ENCODE assay signal across 8 mouse cellular contexts in genomic region chr8:106892806-106893451, GRCm38 (mm10). TPM values are rescaled to one million over a fixed set of nuclear protein-coding genes. Genes with fewer than 3 reads are reported as not detected.
DNase-seq lines count a peak whose midpoint lies in the region; ATAC-seq lines count a peak whose summit lies in the region.

No protein-coding gene starts in this region.

- WGBS in forebrain, embryonic 13.5 days = 1% methylated on average over 35 of the region's 57 CpGs
- WGBS in limb, embryonic 10.5 days = under 1% methylated on average over 57 of the region's 57 CpGs
- under 1% methylated on average over 54 of the region's 57 CpGs for WGBS in midbrain, embryonic 11.5 days

- peak overlapping the region; percentile 95 for H3K27ac ChIP-seq in forebrain, embryonic 13.5 days
- peak overlapping the region; percentile 100 for H3K27ac ChIP-seq in limb, embryonic 10.5 days
- H3K27ac ChIP-seq in midbrain, embryonic 11.5 days (ENCODE audit: low read depth, low read length) = peak overlapping the region; percentile 90

- H3K4me2 ChIP-seq in forebrain, embryonic 13.5 days = peak overlapping the region; percentile 80
- peak overlapping the region; percentile 64 for H3K4me2 ChIP-seq in midbrain, embryonic 11.5 days

- DNase-seq in adrenal gland, adult 8-10 months = peak; percentile 25
- DNase-seq in adrenal gland, adult 2 months = no peak
- peak; percentile 24 to 38 for DNase-seq in spleen, postnatal 14 days (ENCODE audit: low spot score in 2 of 2)
- no peak for DNase-seq in spleen, adult 12 weeks (ENCODE audit: low spot score)
- DNase-seq in limb, embryonic 10.5 days (ENCODE audit: low spot score) = peak; percentile 83
- peak; percentile 98 for DNase-seq in midbrain, embryonic 11.5 days (ENCODE audit: low spot score, missing footprints)
- no peak for DNase-seq in urinary bladder, postnatal 10 days (ENCODE audit: low spot score)

- H3K4me3 ChIP-seq in forebrain, embryonic 13.5 days = peak overlapping the region; percentile 97
- H3K4me3 ChIP-seq in limb, embryonic 10.5 days = peak overlapping the region; percentile 92
- H3K4me3 ChIP-seq in midbrain, embryonic 11.5 days (ENCODE audit: low read depth, low read length) = peak overlapping the region; percentile 88

- peaks cover 23% of the 10 kb centered on the region for H3K4me1 ChIP-seq in forebrain, embryonic 13.5 days
- H3K4me1 ChIP-seq in limb, embryonic 10.5 days = peaks cover 29% of the 10 kb centered on the region
- peaks cover 9% of the 10 kb centered on the region; the same call in 1 of the 2 replicates for H3K4me1 ChIP-seq in midbrain, embryonic 11.5 days (ENCODE audit: control insufficient read depth, insufficient read depth, low read length)

- peak overlapping the region; percentile 97 for H3K9ac ChIP-seq in forebrain, embryonic 13.5 days
- H3K9ac ChIP-seq in midbrain, embryonic 11.5 days (ENCODE audit: low read length) = peak overlapping the region; percentile 97

- peak; percentile 87 for ATAC-seq in forebrain, embryonic 13.5 days
- ATAC-seq in midbrain, embryonic 11.5 days (ENCODE audit: low FRiP score) = peak; percentile 83

- no peaks in the 10 kb centered on the region for H3K9me3 ChIP-seq in forebrain, embryonic 13.5 days (replicated peaks)
- H3K9me3 ChIP-seq in limb, embryonic 10.5 days (replicated peaks) = no peaks in the 10 kb centered on the region
- H3K9me3 ChIP-seq in midbrain, embryonic 11.5 days (ENCODE audit: control insufficient read depth, low read length) = no peaks in the 10 kb centered on the region

- H3K36me3 ChIP-seq in forebrain, embryonic 13.5 days (ENCODE audit: poor library complexity, severe bottlenecking) = peaks cover 16% of the 10 kb centered on the region
- peaks cover 47% of the 10 kb centered on the region for H3K36me3 ChIP-seq in limb, embryonic 10.5 days
- 0 out of 2 replicates have a peak, but pooled peaks cover under 1% of the 10 kb centered on the region for H3K36me3 ChIP-seq in midbrain, embryonic 11.5 days (ENCODE audit: control insufficient read depth, insufficient read depth, low read length)

- no peaks in the 10 kb centered on the region for H3K27me3 ChIP-seq in forebrain, embryonic 13.5 days
- no peaks in the 10 kb centered on the region for H3K27me3 ChIP-seq in limb, embryonic 10.5 days (ENCODE audit: low read depth, poor library complexity, severe bottlenecking)
- no peaks in the 10 kb centered on the region for H3K27me3 ChIP-seq in midbrain, embryonic 11.5 days (ENCODE audit: control insufficient read depth, insufficient read depth, low read length)

RNA-seq across cellular contexts. Expression of gene Utp4, which starts 0.5 kb away (rescaled TPM):
- total RNA-seq in adrenal gland, adult 8-10 months (2022) = 10 to 100 TPM; 38.8 to 43.1 (median 42.6) TPM
- 10 to 100 TPM; 40.6 to 50.1 TPM for total RNA-seq in adrenal gland, adult 2 months (2021)
- 17.2 and 20.5 TPM in 2 replicates for polyA plus RNA-seq in adrenal gland, adult 2 months (2012; rRNA removed)
- polyA plus RNA-seq in forebrain, embryonic 13.5 days (2015; fragmentation: Nextera tagmentation; extraction: Ambion mirVana) = 49.4 and 53.6 TPM in 2 replicates
- 84.7 and 107 TPM in 2 replicates for polyA plus RNA-seq in limb, embryonic 10.5 days (2016; fragmentation: Nextera tagmentation; extraction: Ambion mirVana)
- polyA plus RNA-seq in midbrain, embryonic 11.5 days (2014; fragmentation: Nextera tagmentation; extraction: Ambion mirVana) = 72.7 and 73.6 TPM in 2 replicates

RNA-seq across cellular contexts. Expression of gene Has3, which starts 22.9 kb away (rescaled TPM):
- under 1 TPM; 0.14 to 0.62 (median 0.56) TPM for total RNA-seq in adrenal gland, adult 8-10 months (2022)
- under 1 TPM; 0.35 to 0.37 TPM for total RNA-seq in adrenal gland, adult 2 months (2021)
- polyA plus RNA-seq in adrenal gland, adult 2 months (2012; rRNA removed) = 0.50 and 0.68 TPM in 2 replicates
- 0.65 and 0.89 TPM in 2 replicates for polyA plus RNA-seq in forebrain, embryonic 13.5 days (2015; fragmentation: Nextera tagmentation; extraction: Ambion mirVana)
- 0.06 and 0.13 TPM in 2 replicates for polyA plus RNA-seq in limb, embryonic 10.5 days (2016; fragmentation: Nextera tagmentation; extraction: Ambion mirVana)
- 0.10 and 0.14 TPM in 2 replicates for polyA plus RNA-seq in midbrain, embryonic 11.5 days (2014; fragmentation: Nextera tagmentation; extraction: Ambion mirVana)

RNA-seq across cellular contexts. Expression of gene Sntb2, which starts 42.6 kb away (rescaled TPM):
- 10 to 100 TPM; 36.2 to 42.9 (median 38.8) TPM for total RNA-seq in adrenal gland, adult 8-10 months (2022)
- 10 to 100 TPM; 21.7 to 27.9 TPM for total RNA-seq in adrenal gland, adult 2 months (2021)
- polyA plus RNA-seq in adrenal gland, adult 2 months (2012; rRNA removed) = 8.4 and 10.7 TPM in 2 replicates
- polyA plus RNA-seq in forebrain, embryonic 13.5 days (2015; fragmentation: Nextera tagmentation; extraction: Ambion mirVana) = 3.6 and 4.1 TPM in 2 replicates
- polyA plus RNA-seq in limb, embryonic 10.5 days (2016; fragmentation: Nextera tagmentation; extraction: Ambion mirVana) = 15.8 and 15.9 TPM in 2 replicates
- polyA plus RNA-seq in midbrain, embryonic 11.5 days (2014; fragmentation: Nextera tagmentation; extraction: Ambion mirVana) = 5.9 and 6.2 TPM in 2 replicates

Comparison
In these comparisons a context has a peak if more than half of its experiments do, and no peak if none do; other contexts are left out.
1. DNase-seq: peak in adrenal gland, adult 8-10 months (single experiment), spleen, postnatal 14 days (2 of 2), limb, embryonic 10.5 days (single experiment) and midbrain, embryonic 11.5 days (single experiment); none in adrenal gland, adult 2 months (single experiment), spleen, adult 12 weeks (single experiment) and urinary bladder, postnatal 10 days (single experiment).
2. Peak in every context shown above with its lines, with median percentiles within 50 percentile points of each other: H3K27ac ChIP-seq and H3K4me3 ChIP-seq.